12 mouse cellular contexts compared by ENCODE assay signal in the genomic region with DNA sequence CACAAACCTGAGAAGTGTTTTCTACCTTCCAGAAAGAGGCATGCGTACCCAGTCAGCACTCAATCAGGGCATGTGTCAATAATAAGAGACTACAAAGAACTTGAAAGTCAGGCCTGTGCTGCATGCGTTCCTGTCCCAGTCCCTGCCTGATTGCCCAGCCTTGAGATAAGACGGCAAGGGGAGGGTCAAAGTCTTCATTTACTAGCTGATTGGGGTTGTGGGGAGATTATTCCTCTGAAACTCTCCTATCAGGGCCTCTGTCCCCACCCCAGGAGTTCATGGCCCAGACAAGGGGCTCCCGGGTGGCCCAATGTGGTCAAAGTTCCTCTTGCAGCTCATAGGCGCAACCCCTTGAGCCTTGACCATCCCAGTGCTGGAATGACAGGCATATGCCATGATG. TPM values are rescaled to one million over a fixed set of nuclear protein-coding genes. Genes with fewer than 3 reads are reported as not detected.
A peak's percentile ranks its signal among the peaks of the same experiment; 100 is the strongest.
DNase-seq lines count a peak whose midpoint lies in the region; ATAC-seq lines count a peak whose summit lies in the region.
"Had no signal": no experiment of that assay in that cellular context is flagged by ENCODE, and none has a peak within 500 bp of the region (broad histone marks: within the 10 kb centered on the region; RNA-seq: fewer than 3 reads in every experiment).

No protein-coding gene starts in this region.

- no peak overlapping the region for H3K4me3 ChIP-seq in forebrain, embryonic 11.5 days (ENCODE audit: low read depth, low read length)
- H3K4me3 ChIP-seq in forebrain, embryonic 16.5 days (replicated peaks; ENCODE audit: low read length): no peak overlapping the region
- H3K4me3 ChIP-seq in lung, embryonic 15.5 days: no peak overlapping the region
- H3K4me3 ChIP-seq in limb, embryonic 10.5 days: no peak overlapping the region
- no peak overlapping the region for H3K4me3 ChIP-seq in stomach, embryonic 14.5 days (ENCODE audit: low read depth, low read length)
- H3K4me3 ChIP-seq: limb, embryonic 15.5 days had no signal

- H3K36me3 ChIP-seq in forebrain, embryonic 11.5 days (ENCODE audit: control insufficient read depth, insufficient read depth, low read length): no peaks in the 10 kb centered on the region
- no peaks in the 10 kb centered on the region for H3K36me3 ChIP-seq in forebrain, embryonic 16.5 days (ENCODE audit: control insufficient read depth, insufficient read depth)
- no peaks in the 10 kb centered on the region for H3K36me3 ChIP-seq in lung, embryonic 15.5 days
- H3K36me3 ChIP-seq in limb, embryonic 10.5 days: peaks cover 19% of the 10 kb centered on the region
- H3K36me3 ChIP-seq in stomach, embryonic 14.5 days (ENCODE audit: control insufficient read depth, insufficient read depth, low read length): no peaks in the 10 kb centered on the region; the same call in 1 of the 2 replicates
- H3K36me3 ChIP-seq: hindbrain, embryonic 15.5 days; limb, embryonic 15.5 days had no signal

- H3K9ac ChIP-seq in forebrain, embryonic 11.5 days (ENCODE audit: low read length): no peak overlapping the region; the same call in 1 of the 2 replicates
- no peak overlapping the region for H3K9ac ChIP-seq in forebrain, embryonic 16.5 days (replicated peaks; ENCODE audit: low read depth, low read length)
- peak overlapping the region; percentile 29; the same call in 1 of the 2 replicates for H3K9ac ChIP-seq in lung, embryonic 15.5 days
- H3K9ac ChIP-seq in stomach, embryonic 14.5 days (replicated peaks; ENCODE audit: low read depth, low read length): no peak overlapping the region

- no peak for ATAC-seq in forebrain, embryonic 11.5 days (replicated peaks; ENCODE audit: low FRiP score)
- no peak for ATAC-seq in forebrain, embryonic 16.5 days
- ATAC-seq in lung, embryonic 15.5 days (ENCODE audit: borderline replicate concordance, extremely low read depth, low FRiP score, low TSS enrichment): no peak
- peak; percentile 28 for ATAC-seq in stomach, embryonic 14.5 days (ENCODE audit: insufficient number of reproducible peaks, insufficient read depth, low FRiP score, low read depth)
- ATAC-seq: Patski had no signal

- H3K9me3 ChIP-seq in forebrain, embryonic 11.5 days (ENCODE audit: control insufficient read depth, low read length): no peaks in the 10 kb centered on the region
- no peaks in the 10 kb centered on the region for H3K9me3 ChIP-seq in forebrain, embryonic 16.5 days (ENCODE audit: control insufficient read depth, low read length)
- H3K9me3 ChIP-seq in lung, embryonic 15.5 days: no peaks in the 10 kb centered on the region
- H3K9me3 ChIP-seq in limb, embryonic 10.5 days (replicated peaks): no peaks in the 10 kb centered on the region
- no peaks in the 10 kb centered on the region for H3K9me3 ChIP-seq in stomach, embryonic 14.5 days (ENCODE audit: control insufficient read depth, low read depth, low read length)
- H3K9me3 ChIP-seq: hindbrain, embryonic 15.5 days; limb, embryonic 15.5 days had no signal

- H3K27ac ChIP-seq in forebrain, embryonic 11.5 days (ENCODE audit: low read depth, low read length): no peak overlapping the region
- H3K27ac ChIP-seq in forebrain, embryonic 16.5 days (ENCODE audit: low read length): no peak overlapping the region
- 0 out of 2 replicates have a peak overlapping the region, but pooled peaks have one; percentile 31 for H3K27ac ChIP-seq in lung, embryonic 15.5 days
- H3K27ac ChIP-seq in limb, embryonic 10.5 days: peak overlapping the region; percentile 47
- H3K27ac ChIP-seq in stomach, embryonic 14.5 days (ENCODE audit: low read length): peak overlapping the region; percentile 69; the same call in 1 of the 2 replicates

- 83% methylated on average over 5 of the region's 5 CpGs for WGBS in forebrain, embryonic 11.5 days
- 81% methylated on average over 5 of the region's 5 CpGs for WGBS in forebrain, embryonic 16.5 days
- 56% methylated on average over 5 of the region's 5 CpGs for WGBS in lung, embryonic 15.5 days
- WGBS in limb, embryonic 10.5 days: 78% methylated on average over 5 of the region's 5 CpGs
- WGBS in stomach, embryonic 14.5 days: 73% methylated on average over 5 of the region's 5 CpGs

- no peaks in the 10 kb centered on the region; the same call in 1 of the 2 replicates for H3K27me3 ChIP-seq in forebrain, embryonic 11.5 days (ENCODE audit: control insufficient read depth, insufficient read depth, low read length)
- no peaks in the 10 kb centered on the region for H3K27me3 ChIP-seq in forebrain, embryonic 16.5 days (replicated peaks; ENCODE audit: control insufficient read depth, insufficient read depth, low read length)
- no peaks in the 10 kb centered on the region for H3K27me3 ChIP-seq in lung, embryonic 15.5 days
- no peaks in the 10 kb centered on the region for H3K27me3 ChIP-seq in limb, embryonic 10.5 days (ENCODE audit: low read depth, poor library complexity, severe bottlenecking)
- no peaks in the 10 kb centered on the region for H3K27me3 ChIP-seq in stomach, embryonic 14.5 days (ENCODE audit: control insufficient read depth, insufficient read depth, low read length)
- H3K27me3 ChIP-seq: hindbrain, embryonic 15.5 days; limb, embryonic 15.5 days; Patski had no signal

- H3K4me2 ChIP-seq in forebrain, embryonic 11.5 days (ENCODE audit: low read depth, low read length, severe bottlenecking): no peak overlapping the region
- H3K4me2 ChIP-seq in forebrain, embryonic 16.5 days (ENCODE audit: low read length): no peak overlapping the region
- H3K4me2 ChIP-seq in lung, embryonic 15.5 days: no peak overlapping the region
- H3K4me2 ChIP-seq in stomach, embryonic 14.5 days (replicated peaks; ENCODE audit: low read depth, low read length): no peak overlapping the region

- H3K4me1 ChIP-seq in forebrain, embryonic 11.5 days (replicated peaks; ENCODE audit: control insufficient read depth, insufficient read depth, low read length): peaks cover 19% of the 10 kb centered on the region
- H3K4me1 ChIP-seq in forebrain, embryonic 16.5 days (replicated peaks; ENCODE audit: control insufficient read depth, insufficient read depth, low read length): peaks cover 24% of the 10 kb centered on the region
- H3K4me1 ChIP-seq in lung, embryonic 15.5 days: peaks cover 35% of the 10 kb centered on the region
- peaks cover 41% of the 10 kb centered on the region for H3K4me1 ChIP-seq in limb, embryonic 10.5 days
- peaks cover 24% of the 10 kb centered on the region for H3K4me1 ChIP-seq in stomach, embryonic 14.5 days (ENCODE audit: control insufficient read depth, insufficient read depth, low read length)

- DNase-seq in forebrain, embryonic 11.5 days (ENCODE audit: low spot score): peak; percentile 43
- DNase-seq in lung, postnatal 14 days: no peak
- no peak for DNase-seq in limb, embryonic 10.5 days (ENCODE audit: low spot score)
- no peak for DNase-seq in gastrocnemius, postnatal 25 days
- DNase-seq in cerebellum, postnatal 4 days (ENCODE audit: low spot score in 2 of 2): no peak
- DNase-seq: retina, postnatal 1 day had no signal

RNA-seq across cellular contexts. Expression of a gene that starts 1.3 kb away (rescaled TPM):
- 77.1 and 84.5 TPM in 2 replicates for polyA plus RNA-seq in forebrain, embryonic 11.5 days (2014; fragmentation: Nextera tagmentation; extraction: Ambion mirVana)
- polyA plus RNA-seq in forebrain, embryonic 16.5 days (2015; fragmentation: Nextera tagmentation; extraction: Ambion mirVana): 106 and 112 TPM in 2 replicates
- 72.7 and 74.2 TPM in 2 replicates for polyA plus RNA-seq in lung, embryonic 15.5 days (2015; fragmentation: Nextera tagmentation; extraction: Ambion mirVana)
- 88.5 and 91.5 TPM in 2 replicates for polyA plus RNA-seq in limb, embryonic 10.5 days (2016; fragmentation: Nextera tagmentation; extraction: Ambion mirVana)
- polyA plus RNA-seq in stomach, embryonic 14.5 days (2014; fragmentation: Nextera tagmentation; extraction: Ambion mirVana): 86.2 and 89.3 TPM in 2 replicates
- 10 to 100 TPM; 24.8 to 25.9 TPM for total RNA-seq in gastrocnemius, postnatal 25 days (2021)

RNA-seq across cellular contexts. Expression of a gene that starts 13.0 kb away (rescaled TPM):
- 324 and 355 TPM in 2 replicates for polyA plus RNA-seq in forebrain, embryonic 11.5 days (2014; fragmentation: Nextera tagmentation; extraction: Ambion mirVana)
- polyA plus RNA-seq in forebrain, embryonic 16.5 days (2015; fragmentation: Nextera tagmentation; extraction: Ambion mirVana): 632 and 683 TPM in 2 replicates
- 662 and 670 TPM in 2 replicates for polyA plus RNA-seq in lung, embryonic 15.5 days (2015; fragmentation: Nextera tagmentation; extraction: Ambion mirVana)
- polyA plus RNA-seq in limb, embryonic 10.5 days (2016; fragmentation: Nextera tagmentation; extraction: Ambion mirVana): 337 and 432 TPM in 2 replicates
- 363 and 388 TPM in 2 replicates for polyA plus RNA-seq in stomach, embryonic 14.5 days (2014; fragmentation: Nextera tagmentation; extraction: Ambion mirVana)
- total RNA-seq in gastrocnemius, postnatal 25 days (2021): 100 to 1,000 TPM; 845 to 891 TPM

RNA-seq across cellular contexts. Expression of a gene that starts 22.3 kb away (rescaled TPM):
- polyA plus RNA-seq in forebrain, embryonic 11.5 days (2014; fragmentation: Nextera tagmentation; extraction: Ambion mirVana): 0.45 and 0.68 TPM in 2 replicates
- 0.42 and 0.76 TPM in 2 replicates for polyA plus RNA-seq in forebrain, embryonic 16.5 days (2015; fragmentation: Nextera tagmentation; extraction: Ambion mirVana)
- polyA plus RNA-seq in lung, embryonic 15.5 days (2015; fragmentation: Nextera tagmentation; extraction: Ambion mirVana): 1.7 and 1.8 TPM in 2 replicates
- 0.80 and 2.0 TPM in 2 replicates for polyA plus RNA-seq in limb, embryonic 10.5 days (2016; fragmentation: Nextera tagmentation; extraction: Ambion mirVana)
- polyA plus RNA-seq in stomach, embryonic 14.5 days (2014; fragmentation: Nextera tagmentation; extraction: Ambion mirVana): 3.6 and 7.4 TPM in 2 replicates
- total RNA-seq in gastrocnemius, postnatal 25 days (2021): under 1 TPM; 0.36 to 0.62 TPM
- polyA plus RNA-seq: Patski had no signal

RNA-seq across cellular contexts. Expression of a gene that starts 28.0 kb away (rescaled TPM):
- 7.2 and 8.1 TPM in 2 replicates for polyA plus RNA-seq in forebrain, embryonic 11.5 days (2014; fragmentation: Nextera tagmentation; extraction: Ambion mirVana)
- polyA plus RNA-seq in forebrain, embryonic 16.5 days (2015; fragmentation: Nextera tagmentation; extraction: Ambion mirVana): 27.1 and 32.6 TPM in 2 replicates
- 39.3 and 49.7 TPM in 2 replicates for polyA plus RNA-seq in lung, embryonic 15.5 days (2015; fragmentation: Nextera tagmentation; extraction: Ambion mirVana)
- polyA plus RNA-seq in limb, embryonic 10.5 days (2016; fragmentation: Nextera tagmentation; extraction: Ambion mirVana): 17.1 and 28.2 TPM in 2 replicates
- 17.7 and 19.1 TPM in 2 replicates for polyA plus RNA-seq in stomach, embryonic 14.5 days (2014; fragmentation: Nextera tagmentation; extraction: Ambion mirVana)
- 1 to 10 TPM; 5.3 to 6.2 TPM for total RNA-seq in gastrocnemius, postnatal 25 days (2021)

RNA-seq across cellular contexts. Expression of a gene that starts 46.4 kb away (rescaled TPM):
- 0.36 and 0.68 TPM in 2 replicates for polyA plus RNA-seq in forebrain, embryonic 11.5 days (2014; fragmentation: Nextera tagmentation; extraction: Ambion mirVana)
- 0.40 and 0.53 TPM in 2 replicates for polyA plus RNA-seq in forebrain, embryonic 16.5 days (2015; fragmentation: Nextera tagmentation; extraction: Ambion mirVana)
- polyA plus RNA-seq in lung, embryonic 15.5 days (2015; fragmentation: Nextera tagmentation; extraction: Ambion mirVana): 2.5 and 3.6 TPM in 2 replicates
- polyA plus RNA-seq in limb, embryonic 10.5 days (2016; fragmentation: Nextera tagmentation; extraction: Ambion mirVana): 0.34 and 0.39 TPM in 2 replicates
- 0.41 and 0.72 TPM in 2 replicates for polyA plus RNA-seq in stomach, embryonic 14.5 days (2014; fragmentation: Nextera tagmentation; extraction: Ambion mirVana)
- under 1 TPM; 0.99 to 1.00 TPM for total RNA-seq in gastrocnemius, postnatal 25 days (2021)

Comparison
In these comparisons a context has a peak if more than half of its experiments do, and no peak if none do; other contexts are left out.
1. H3K27ac ChIP-seq: peak in lung, embryonic 15.5 days (single experiment), limb, embryonic 10.5 days (single experiment) and stomach, embryonic 14.5 days (single experiment); none in forebrain, embryonic 11.5 days (single experiment) and forebrain, embryonic 16.5 days (single experiment).